Mouse (Mus musculus): ENCODE measurements around the gene Pik3r2. TPM values are rescaled to one million over a fixed set of nuclear protein-coding genes. Genes with fewer than 3 reads are reported as not detected.
A peak's percentile ranks its signal among the peaks of the same experiment; 100 is the strongest.

Gene Pik3r2
- polyA plus RNA-seq, 1 experiment from 2014 or later = 28.0 TPM

- ATAC-seq (peak; percentile 80), DNase-seq (ENCODE audit: low spot score) (peak; percentile 98)
- Histone ChIP-seq H3K27me3 (replicated peaks; ENCODE audit: insufficient read depth, low read length) (no peaks in the 10 kb centered on the region), H3K9me3 (ENCODE audit: low read length) (no peaks in the 10 kb centered on the region), H3K4me3 (ENCODE audit: low read depth, low read length) (peak overlapping the region; percentile 60), H3K4me2 (replicated peaks; ENCODE audit: low read depth, low read length) (peak overlapping the region; percentile 89), H3K9ac (replicated peaks; ENCODE audit: low read depth) (peak overlapping the region; percentile 79), H3K4me1 (ENCODE audit: insufficient read depth, low read depth, low read length) (peaks cover 25% of the 10 kb centered on the region), H3K27ac (ENCODE audit: low read length) (peak overlapping the region; percentile 64), H3K36me3 (ENCODE audit: insufficient read depth, low read length) (no peaks in the 10 kb centered on the region; the same call in 1 of the 2 replicates)
- 2% methylated on average over 58 of the region's 58 CpGs for WGBS
- TF ChIP-seq EP300 (IDR thresholded peaks at IDR 0.05) (no peak), CTCF (IDR thresholded peaks at IDR 0.05) (no peak)
Measured at GRCm38 (mm10) chr8:70791975-70792691, 15.6 kb upstream of the Pik3r2 start.

- TF ChIP-seq CTCF (IDR thresholded peaks at IDR 0.05) (no peak), EP300 (IDR thresholded peaks at IDR 0.05) (no peak)
Measured at GRCm38 (mm10) chr8:70791294-70791701, 14.8 kb upstream of the Pik3r2 start.

GRCm38 (mm10) chr8:70790846-70791245 lies 14.3 kb upstream of the Pik3r2 start:
- DNase-seq (ENCODE audit: low spot score) = no peak
- peak overlapping the region; percentile 23; the same call in 1 of the 2 replicates for H3K9ac ChIP-seq (replicated peaks; ENCODE audit: low read depth)
- H3K36me3 ChIP-seq (ENCODE audit: insufficient read depth, low read length) = peaks cover 3% of the 10 kb centered on the region
- H3K27ac ChIP-seq (ENCODE audit: low read length) = no peak overlapping the region
- no peak overlapping the region for H3K4me3 ChIP-seq (ENCODE audit: low read depth, low read length)
- no peaks in the 10 kb centered on the region for H3K27me3 ChIP-seq (replicated peaks; ENCODE audit: insufficient read depth, low read length)
- no peaks in the 10 kb centered on the region for H3K9me3 ChIP-seq (ENCODE audit: low read length)
- peaks cover 20% of the 10 kb centered on the region for H3K4me1 ChIP-seq (ENCODE audit: insufficient read depth, low read depth, low read length)
- no peak for ATAC-seq
- 53% methylated on average over 8 of the region's 8 CpGs for WGBS
- peak overlapping the region; percentile 89 for H3K4me2 ChIP-seq (replicated peaks; ENCODE audit: low read depth, low read length)
- TF ChIP-seq CTCF (IDR thresholded peaks at IDR 0.05) (no peak), EP300 (IDR thresholded peaks at IDR 0.05) (no peak)

More at GRCm38 (mm10) chr8:70791294-70791701, 14.8 kb upstream of the Pik3r2 start:
- H3K4me2 ChIP-seq (replicated peaks; ENCODE audit: low read depth, low read length) = peak overlapping the region; percentile 89
- peak overlapping the region; percentile 60; the same call in 1 of the 2 replicates for H3K4me3 ChIP-seq (ENCODE audit: low read depth, low read length)
- H3K27ac ChIP-seq (ENCODE audit: low read length) = peak overlapping the region; percentile 64; the same call in 1 of the 2 replicates
- ATAC-seq (no peak), DNase-seq (ENCODE audit: low spot score) (peak; percentile 61)
- peaks cover 20% of the 10 kb centered on the region for H3K4me1 ChIP-seq (ENCODE audit: insufficient read depth, low read depth, low read length)
- WGBS = 46% methylated on average over 7 of the region's 7 CpGs
- no peaks in the 10 kb centered on the region; the same call in 1 of the 2 replicates for H3K36me3 ChIP-seq (ENCODE audit: insufficient read depth, low read length)
- no peaks in the 10 kb centered on the region for H3K27me3 ChIP-seq (replicated peaks; ENCODE audit: insufficient read depth, low read length)
- no peaks in the 10 kb centered on the region for H3K9me3 ChIP-seq (ENCODE audit: low read length)
- H3K9ac ChIP-seq (replicated peaks; ENCODE audit: low read depth) = peak overlapping the region; percentile 23; the same call in 1 of the 2 replicates

GRCm38 (mm10) chr8:70789046-70789445 lies 12.5 kb upstream of the Pik3r2 start:
- ATAC-seq (no peak), DNase-seq (ENCODE audit: low spot score) (no peak)
- WGBS = 79% methylated on average over 10 of the region's 10 CpGs
- Histone ChIP-seq H3K4me2 (replicated peaks; ENCODE audit: low read depth, low read length) (no peak overlapping the region), H3K27ac (ENCODE audit: low read length) (no peak overlapping the region), H3K9me3 (ENCODE audit: low read length) (no peaks in the 10 kb centered on the region), H3K4me3 (ENCODE audit: low read depth, low read length) (no peak overlapping the region), H3K4me1 (ENCODE audit: insufficient read depth, low read depth, low read length) (peaks cover 20% of the 10 kb centered on the region), H3K27me3 (replicated peaks; ENCODE audit: insufficient read depth, low read length) (no peaks in the 10 kb centered on the region), H3K9ac (replicated peaks; ENCODE audit: low read depth) (no peak overlapping the region), H3K36me3 (ENCODE audit: insufficient read depth, low read length) (peaks cover 13% of the 10 kb centered on the region)
- TF ChIP-seq EP300 (IDR thresholded peaks at IDR 0.05) (no peak), CTCF (IDR thresholded peaks at IDR 0.05) (no peak)

GRCm38 (mm10) chr8:70787941-70788667 lies 11.6 kb upstream of the Pik3r2 start:
- H3K4me3 ChIP-seq (ENCODE audit: low read depth, low read length) = no peak overlapping the region
- H3K9me3 ChIP-seq (ENCODE audit: low read length) = no peaks in the 10 kb centered on the region
- TF ChIP-seq CTCF (IDR thresholded peaks at IDR 0.05) = no peak
- TF ChIP-seq EP300 (IDR thresholded peaks at IDR 0.05) = no peak
- peaks cover 18% of the 10 kb centered on the region for H3K4me1 ChIP-seq (ENCODE audit: insufficient read depth, low read depth, low read length)
- H3K27me3 ChIP-seq (replicated peaks; ENCODE audit: insufficient read depth, low read length) = no peaks in the 10 kb centered on the region
- H3K27ac ChIP-seq (ENCODE audit: low read length) = no peak overlapping the region
- no peak overlapping the region for H3K9ac ChIP-seq (replicated peaks; ENCODE audit: low read depth)
- DNase-seq (ENCODE audit: low spot score) = peak; percentile 76
- 31% methylated on average over 28 of the region's 30 CpGs for WGBS
- peaks cover 14% of the 10 kb centered on the region for H3K36me3 ChIP-seq (ENCODE audit: insufficient read depth, low read length)
- H3K4me2 ChIP-seq (replicated peaks; ENCODE audit: low read depth, low read length) = no peak overlapping the region; the same call in 1 of the 2 replicates
- peak; percentile 25 for ATAC-seq

- H3K27me3 ChIP-seq (replicated peaks; ENCODE audit: insufficient read depth, low read length) = no peaks in the 10 kb centered on the region
- no peak for TF ChIP-seq CTCF (IDR thresholded peaks at IDR 0.05)
- TF ChIP-seq EP300 (IDR thresholded peaks at IDR 0.05) = no peak
- no peak overlapping the region for H3K9ac ChIP-seq (replicated peaks; ENCODE audit: low read depth)
- no peak for DNase-seq (ENCODE audit: low spot score)
- H3K4me3 ChIP-seq (ENCODE audit: low read depth, low read length) = no peak overlapping the region
- ATAC-seq = no peak
- no peaks in the 10 kb centered on the region for H3K9me3 ChIP-seq (ENCODE audit: low read length)
- H3K4me1 ChIP-seq (ENCODE audit: insufficient read depth, low read depth, low read length) = peaks cover 11% of the 10 kb centered on the region
- WGBS = 84% methylated on average over 3 of the region's 3 CpGs
- no peak overlapping the region for H3K4me2 ChIP-seq (replicated peaks; ENCODE audit: low read depth, low read length)
- peaks cover 17% of the 10 kb centered on the region for H3K36me3 ChIP-seq (ENCODE audit: insufficient read depth, low read length)
- H3K27ac ChIP-seq (ENCODE audit: low read length) = no peak overlapping the region
Measured at GRCm38 (mm10) chr8:70787051-70787445, 10.5 kb upstream of the Pik3r2 start.

Measured in lung, postnatal 0 days (tissue).